Mouse (Mus musculus): ENCODE data around the gene Kcnk7. TPM values are rescaled to one million over a fixed set of nuclear protein-coding genes. Genes with fewer than 3 reads are reported as not detected.

The Kcnk7 gene
- polyA plus RNA-seq, 1 experiment from 2014 or later = 0.06 TPM

- TF ChIP-seq CTCF (IDR thresholded peaks at IDR 0.05) = no peak
- ATAC-seq (no peak), DNase-seq (ENCODE audit: low read depth, low spot score) (no peak)
- CTCF ChIA-PET = interaction anchor here (1.2 to 5.2 kb wide), 4 partner anchors 10 to 21 kb away, joined by 3 to 48 read pairs (median 4); no protein-coding TSS in a partner anchor
- H3K27me3 ChIP-seq = no peaks in the 10 kb centered on the region
- POLR2A ChIA-PET = interaction anchor here (0.7 to 1.5 kb wide), 9 partner anchors 9 to 163 kb away, joined by 3 to 8 read pairs (median 3); partner anchors contain the start of genes Map3k11 and Pcnx3
- in situ Hi-C loops (cut with MboI; ENCODE audit: low pct_unique_long_range_greater_than_20kb) = no loop called here
These were observed 19.9 kb downstream of the Kcnk7 start for GRCm38 (mm10) chr19:5723934-5724548.

- ATAC-seq (peak; percentile 27), DNase-seq (ENCODE audit: low read depth, low spot score) (no peak)
- no peaks in the 10 kb centered on the region for H3K27me3 ChIP-seq
- no peak for TF ChIP-seq CTCF (IDR thresholded peaks at IDR 0.05)
- in situ Hi-C loops (cut with MboI; ENCODE audit: low pct_unique_long_range_greater_than_20kb) = no loop called here
- CTCF ChIA-PET = interaction anchor here (0.7 to 5.2 kb wide), 4 partner anchors 10 to 55 kb away, joined by 3 to 48 read pairs (median 3); no protein-coding TSS in a partner anchor
- POLR2A ChIA-PET = interaction anchor here (0.7 to 1.5 kb wide), 9 partner anchors 9 to 162 kb away, joined by 3 to 8 read pairs (median 3); partner anchors contain the start of genes Map3k11 and Pcnx3
These were observed 20.4 kb downstream of the Kcnk7 start for GRCm38 (mm10) chr19:5724549-5724941.

- CTCF ChIA-PET = interaction anchor here (0.7 to 5.2 kb wide), 4 partner anchors 9 to 54 kb away, joined by 3 to 48 read pairs (median 3); no protein-coding TSS in a partner anchor
- DNase-seq (ENCODE audit: low read depth, low spot score) (no peak), ATAC-seq (no peak)
- in situ Hi-C loops (cut with MboI; ENCODE audit: low pct_unique_long_range_greater_than_20kb) = no loop called here
- POLR2A ChIA-PET = interaction anchor here (0.6 to 2.1 kb wide), 13 partner anchors 10 to 162 kb away, joined by 3 to 19 read pairs (median 4); partner anchors contain the start of genes Ltbp3, Map3k11 and Pcnx3
- H3K27me3 ChIP-seq = no peaks in the 10 kb centered on the region
- TF ChIP-seq CTCF (IDR thresholded peaks at IDR 0.05) = no peak
These were observed 21.0 kb downstream of the Kcnk7 start for GRCm38 (mm10) chr19:5725029-5725707.

- H3K27me3 ChIP-seq = no peaks in the 10 kb centered on the region
- TF ChIP-seq CTCF (IDR thresholded peaks at IDR 0.05) = no peak
- DNase-seq (ENCODE audit: low read depth, low spot score) = no peak
- POLR2A ChIA-PET = interaction anchor here (0.6 to 2.1 kb wide), 10 partner anchors 9 to 197 kb away, joined by 3 to 19 read pairs (median 4); partner anchors contain the start of gene Ltbp3
- CTCF ChIA-PET = interaction anchor here (0.8 to 5.2 kb wide), 6 partner anchors 14 to 80 kb away, joined by 3 to 48 read pairs (median 3); partner anchors contain the start of gene Scyl1
- in situ Hi-C loops (cut with MboI; ENCODE audit: low pct_unique_long_range_greater_than_20kb) = no loop called here
- no peak for ATAC-seq
These were observed 21.8 kb downstream of the Kcnk7 start, which contains the start of gene Ehbp1l1 for GRCm38 (mm10) chr19:5725767-5726515. TSS of gene Ehbp1l1 (minus strand) at chr19:5726317.

- no peak for ATAC-seq
- ChIA-PET CTCF (interaction anchor here (0.8 to 5.2 kb wide), 10 partner anchors 10 to 148 kb away, joined by 3 to 48 read pairs (median 4); partner anchors contain the start of genes Frmd8 and Scyl1), POLR2A (interaction anchor here (0.8 to 2.9 kb wide), 7 partner anchors 11 to 198 kb away, joined by 3 to 19 read pairs (median 5); partner anchors contain the start of genes Ltbp3 and Scyl1)
- DNase-seq (ENCODE audit: low read depth, low spot score) = no peak
- in situ Hi-C loops (cut with MboI; ENCODE audit: low pct_unique_long_range_greater_than_20kb) = no loop called here
- no peak for TF ChIP-seq CTCF (IDR thresholded peaks at IDR 0.05)
- H3K27me3 ChIP-seq = no peaks in the 10 kb centered on the region
These were observed 22.9 kb downstream of the Kcnk7 start for GRCm38 (mm10) chr19:5726961-5727578.

- DNase-seq (ENCODE audit: low read depth, low spot score) = no peak
- POLR2A ChIA-PET = interaction anchor here (0.7 to 4.1 kb wide), 7 partner anchors 11 to 43 kb away, joined by 3 to 38 read pairs (median 6); partner anchors contain the start of genes Ltbp3 and Scyl1
- in situ Hi-C loops (cut with MboI; ENCODE audit: low pct_unique_long_range_greater_than_20kb) = no loop called here
- CTCF ChIA-PET = interaction anchor here (0.8 to 5.2 kb wide), 9 partner anchors 11 to 147 kb away, joined by 3 to 48 read pairs (median 4); partner anchors contain the start of gene Frmd8
- no peak for ATAC-seq
- no peaks in the 10 kb centered on the region for H3K27me3 ChIP-seq
- no peak for TF ChIP-seq CTCF (IDR thresholded peaks at IDR 0.05)
These were observed 23.5 kb downstream of the Kcnk7 start for GRCm38 (mm10) chr19:5727701-5728100.

GRCm38 (mm10) chr19:5728631-5729443 is 24.7 kb downstream of the Kcnk7 start:
- in situ Hi-C loops (cut with MboI; ENCODE audit: low pct_unique_long_range_greater_than_20kb) = no loop called here
- no peaks in the 10 kb centered on the region for H3K27me3 ChIP-seq
- DNase-seq (ENCODE audit: low read depth, low spot score) (no peak), ATAC-seq (peak; percentile 10)
- POLR2A ChIA-PET = interaction anchor here (0.7 to 4.1 kb wide), 9 partner anchors 8 to 42 kb away, joined by 3 to 38 read pairs (median 4); partner anchors contain the start of genes Ltbp3 and Scyl1
- TF ChIP-seq CTCF (IDR thresholded peaks at IDR 0.05) = no peak
- CTCF ChIA-PET = interaction anchor here (0.7 to 5.2 kb wide), 9 partner anchors 13 to 146 kb away, joined by 3 to 48 read pairs (median 4); partner anchors contain the start of gene Frmd8

GRCm38 (mm10) chr19:5729444-5729815 is 25.3 kb downstream of the Kcnk7 start, which contains the start of gene Fam89b:
TSS of gene Fam89b (minus strand) at chr19:5729653.
- peak; percentile 65 for ATAC-seq
- no peaks in the 10 kb centered on the region for H3K27me3 ChIP-seq
- in situ Hi-C loops (cut with MboI; ENCODE audit: low pct_unique_long_range_greater_than_20kb) = no loop called here
- no peak for TF ChIP-seq CTCF (IDR thresholded peaks at IDR 0.05)
- no peak for DNase-seq (ENCODE audit: low read depth, low spot score)
- CTCF ChIA-PET = interaction anchor here (1.6 to 3.6 kb wide), 3 partner anchors 13 to 58 kb away, joined by 6 to 17 read pairs (median 6); no protein-coding TSS in a partner anchor
- POLR2A ChIA-PET = interaction anchor here (1.1 to 4.1 kb wide), 7 partner anchors 9 to 41 kb away, joined by 3 to 38 read pairs (median 4); partner anchors contain the start of genes Ltbp3 and Scyl1

Data from Patski (cell line).